Mouse (Mus musculus) limb, embryonic 10.5 days (tissue): ENCODE measurements at regions not wholly inside any gene's neighbourhood (a gene's known extent, or its start where the extent isn't known, plus 50 kb on each side); places are given as distances from the start of the nearest gene placed in this dataset.

Source experiments
- DNase-seq: peaks from one replicate; pipeline ENCODE4 v3.0.0-alpha.2; 2017; ENCODE audit warnings: low spot score
- H3K27ac ChIP-seq: fragments of 300-500 bp; sonication (generic); 2 replicates; pipeline ENCODE4 v1.5.1; 2016; ENCODE audit warnings: mild to moderate bottlenecking
- H3K27me3 ChIP-seq: fragments of 300-500 bp; sonication (generic); 2 replicates; pipeline ENCODE4 v1.6.1; 2016; ENCODE audit warnings: low read depth, mild to moderate bottlenecking; ENCODE audit not compliant: poor library complexity, severe bottlenecking
- H3K36me3 ChIP-seq: fragments of 300-500 bp; sonication (generic); 2 replicates; pipeline ENCODE4 v1.6.1; 2016; ENCODE audit warnings: mild to moderate bottlenecking, moderate library complexity
- H3K4me1 ChIP-seq: fragments of 300-500 bp; sonication (generic); 2 replicates; pipeline ENCODE4 v1.6.1; 2016
- H3K4me3 ChIP-seq: fragments of 300-500 bp; sonication (generic); 2 replicates; pipeline ENCODE4 v1.5.1; 2016; ENCODE audit warnings: mild to moderate bottlenecking, moderate library complexity
- H3K9me3 ChIP-seq: fragments of 300-500 bp; sonication (generic); replicated peaks from 2 replicates; pipeline ENCODE4 v1.6.1; 2016; ENCODE audit warnings: mild to moderate bottlenecking
- WGBS: fragments of 180-500 bp; shearing (Covaris S2); methylation state at CpG from one replicate; pipeline ENCODE4 v1.1.7; 2016; 5-methylcytosine and 5-hydroxymethylcytosine counted together

GRCm38 (mm10) chr9:59188411-59188810 lies 102.9 kb upstream of the Adpgk start:
- Histone ChIP-seq H3K4me1 (peaks cover 30% of the 10 kb centered on the region), H3K36me3 (no peaks in the 10 kb centered on the region), H3K27ac (no peak overlapping the region), H3K27me3 (peaks cover 47% of the 10 kb centered on the region), H3K9me3 (no peaks in the 10 kb centered on the region), H3K4me3 (no peak overlapping the region)
- no peak for DNase-seq
- 85% methylated on average over 4 of the region's 4 CpGs for WGBS

GRCm38 (mm10) chr9:59186326-59186725 lies 105.0 kb upstream of the Adpgk start:
- no peak overlapping the region for H3K4me3 ChIP-seq
- H3K27me3 ChIP-seq, result peaks cover 56% of the 10 kb centered on the region
- DNase-seq, result peak; percentile 51
- H3K9me3 ChIP-seq, result no peaks in the 10 kb centered on the region
- H3K4me1 ChIP-seq, result peaks cover 39% of the 10 kb centered on the region
- no peak overlapping the region for H3K27ac ChIP-seq
- 23% methylated on average over 4 of the region's 4 CpGs for WGBS
- no peaks in the 10 kb centered on the region for H3K36me3 ChIP-seq

GRCm38 (mm10) chr9:59184089-59184488 lies 107.3 kb upstream of the Adpgk start:
- peaks cover 30% of the 10 kb centered on the region for H3K4me1 ChIP-seq
- H3K4me3 ChIP-seq, result no peak overlapping the region
- H3K9me3 ChIP-seq, result no peaks in the 10 kb centered on the region
- H3K36me3 ChIP-seq, result no peaks in the 10 kb centered on the region
- DNase-seq, result no peak
- WGBS, result 80% methylated on average over 3 of the region's 3 CpGs
- no peak overlapping the region for H3K27ac ChIP-seq
- H3K27me3 ChIP-seq, result peaks cover 48% of the 10 kb centered on the region

- Histone ChIP-seq H3K4me3 (no peak overlapping the region), H3K36me3 (no peaks in the 10 kb centered on the region), H3K9me3 (no peaks in the 10 kb centered on the region), H3K27ac (no peak overlapping the region), H3K4me1 (peaks cover 26% of the 10 kb centered on the region), H3K27me3 (peaks cover 36% of the 10 kb centered on the region)
- no peak for DNase-seq
- 85% methylated on average over 6 of the region's 6 CpGs for WGBS
These were observed 108.5 kb upstream of the Adpgk start for GRCm38 (mm10) chr9:59182906-59183305.

- Histone ChIP-seq H3K4me3 (no peak overlapping the region), H3K9me3 (no peaks in the 10 kb centered on the region), H3K27ac (no peak overlapping the region), H3K36me3 (no peaks in the 10 kb centered on the region), H3K27me3 (peaks cover 32% of the 10 kb centered on the region), H3K4me1 (peaks cover 26% of the 10 kb centered on the region)
- DNase-seq, result no peak
- 79% methylated on average over 8 of the region's 8 CpGs for WGBS
These were observed 108.9 kb upstream of the Adpgk start for GRCm38 (mm10) chr9:59182490-59182889.

- H3K4me3 ChIP-seq, result no peak overlapping the region
- no peaks in the 10 kb centered on the region for H3K36me3 ChIP-seq
- no peaks in the 10 kb centered on the region for H3K4me1 ChIP-seq
- no peaks in the 10 kb centered on the region for H3K9me3 ChIP-seq
- no peak for DNase-seq
- H3K27ac ChIP-seq, result no peak overlapping the region
- 85% methylated on average over 2 of the region's 2 CpGs for WGBS
- H3K27me3 ChIP-seq, result no peaks in the 10 kb centered on the region
These were observed 119.8 kb upstream of the Adpgk start for GRCm38 (mm10) chr9:59171576-59171975.

GRCm38 (mm10) chr9:59163390-59163976 lies 127.2 kb upstream of the Neo1 start:
- no peaks in the 10 kb centered on the region for H3K36me3 ChIP-seq
- H3K27ac ChIP-seq, result no peak overlapping the region
- no peak overlapping the region for H3K4me3 ChIP-seq
- H3K27me3 ChIP-seq, result no peaks in the 10 kb centered on the region
- H3K4me1 ChIP-seq, result peaks cover 12% of the 10 kb centered on the region
- H3K9me3 ChIP-seq, result no peaks in the 10 kb centered on the region
- no peak for DNase-seq
- 34% methylated on average over 6 of the region's 6 CpGs for WGBS

GRCm38 (mm10) chr9:59162954-59163353 lies 126.7 kb upstream of the Neo1 start:
- Histone ChIP-seq H3K4me1 (peaks cover 12% of the 10 kb centered on the region), H3K9me3 (no peaks in the 10 kb centered on the region), H3K27ac (no peak overlapping the region), H3K36me3 (no peaks in the 10 kb centered on the region), H3K4me3 (no peak overlapping the region), H3K27me3 (no peaks in the 10 kb centered on the region)
- 43% methylated on average over 4 of the region's 4 CpGs for WGBS
- no peak for DNase-seq

- no peaks in the 10 kb centered on the region for H3K27me3 ChIP-seq
- H3K27ac ChIP-seq, result no peak overlapping the region
- DNase-seq, result no peak
- no peaks in the 10 kb centered on the region for H3K9me3 ChIP-seq
- H3K36me3 ChIP-seq, result no peaks in the 10 kb centered on the region
- 74% methylated on average over 5 of the region's 5 CpGs for WGBS
- H3K4me3 ChIP-seq, result no peak overlapping the region
- H3K4me1 ChIP-seq, result peaks cover 18% of the 10 kb centered on the region
These were observed 121.4 kb upstream of the Neo1 start for GRCm38 (mm10) chr9:59157663-59158062.

GRCm38 (mm10) chr9:59153945-59154344 lies 117.7 kb upstream of the Neo1 start:
- Histone ChIP-seq H3K27me3 (no peaks in the 10 kb centered on the region), H3K27ac (peak overlapping the region; percentile 67), H3K36me3 (no peaks in the 10 kb centered on the region), H3K4me3 (no peak overlapping the region), H3K4me1 (peaks cover 24% of the 10 kb centered on the region), H3K9me3 (no peaks in the 10 kb centered on the region)
- no peak for DNase-seq
- WGBS, result 77% methylated on average over 3 of the region's 3 CpGs

GRCm38 (mm10) chr9:59153126-59153525 lies 116.9 kb upstream of the Neo1 start:
- no peaks in the 10 kb centered on the region for H3K27me3 ChIP-seq
- peaks cover 24% of the 10 kb centered on the region for H3K4me1 ChIP-seq
- peak; percentile 57 for DNase-seq
- H3K9me3 ChIP-seq, result no peaks in the 10 kb centered on the region
- H3K36me3 ChIP-seq, result no peaks in the 10 kb centered on the region
- 51% methylated on average over 5 of the region's 5 CpGs for WGBS
- H3K27ac ChIP-seq, result peak overlapping the region; percentile 67
- no peak overlapping the region for H3K4me3 ChIP-seq

GRCm38 (mm10) chr9:59144256-59144800 lies 108.1 kb upstream of the Neo1 start:
- Histone ChIP-seq H3K9me3 (no peaks in the 10 kb centered on the region), H3K27me3 (no peaks in the 10 kb centered on the region), H3K36me3 (no peaks in the 10 kb centered on the region), H3K4me3 (no peak overlapping the region), H3K4me1 (peaks cover 2% of the 10 kb centered on the region; the same call in 1 of the 2 replicates), H3K27ac (no peak overlapping the region)
- WGBS, result 89% methylated on average over 3 of the region's 3 CpGs
- DNase-seq, result no peak

- 88% methylated on average over 4 of the region's 4 CpGs for WGBS
- peaks cover 9% of the 10 kb centered on the region; the same call in 1 of the 2 replicates for H3K4me1 ChIP-seq
- DNase-seq, result no peak
- no peak overlapping the region for H3K4me3 ChIP-seq
- H3K9me3 ChIP-seq, result no peaks in the 10 kb centered on the region
- no peaks in the 10 kb centered on the region for H3K27me3 ChIP-seq
- H3K36me3 ChIP-seq, result no peaks in the 10 kb centered on the region
- H3K27ac ChIP-seq, result no peak overlapping the region
These were observed 107.4 kb upstream of the Neo1 start for GRCm38 (mm10) chr9:59143610-59144009.
